Mouse (Mus musculus): ENCODE data around the gene Cct4. TPM values are rescaled to one million over a fixed set of nuclear protein-coding genes. Genes with fewer than 3 reads are reported as not detected.

Gene Cct4
- 151 and 176 TPM in 2 replicates for polyA plus RNA-seq (2012; rRNA removed)

DNA sequence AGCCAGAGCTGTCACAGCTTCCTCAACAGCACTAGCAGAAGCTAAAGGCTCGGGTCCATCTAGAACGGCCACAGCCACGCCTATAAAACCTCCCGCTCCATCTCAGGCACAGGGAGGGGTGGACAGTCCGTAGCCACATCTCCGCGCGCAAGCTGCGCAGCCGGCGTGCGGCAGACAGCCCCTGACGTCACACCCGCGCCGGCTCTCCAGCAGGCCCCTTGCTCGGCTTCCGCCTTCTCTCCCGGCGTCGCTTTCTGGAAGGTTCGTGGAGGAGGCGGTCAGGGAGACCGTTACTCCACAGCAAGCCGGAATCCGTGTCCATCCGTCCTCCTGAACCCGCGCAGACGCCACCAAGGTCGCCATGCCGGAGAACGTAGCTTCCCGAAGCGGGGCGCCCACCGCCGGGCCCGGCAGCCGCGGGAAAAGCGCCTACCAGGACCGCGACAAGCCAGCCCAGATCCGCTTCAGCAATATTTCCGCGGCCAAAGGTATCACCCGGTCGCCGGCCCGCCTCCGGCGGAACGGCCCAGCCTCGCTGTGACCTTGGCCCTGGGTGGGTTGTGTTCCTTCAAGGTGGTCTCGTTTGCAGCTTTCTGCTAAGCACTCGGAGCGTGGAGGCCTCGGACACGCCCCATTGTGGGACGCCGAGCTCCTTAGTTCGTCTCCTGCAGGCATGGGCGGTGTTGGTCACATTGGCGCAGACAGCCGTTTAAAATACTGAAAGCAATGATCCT is at the start of gene Cct4:
TSS of gene Cct4 (plus strand) at position 127 of the 734 bp plus-strand sequence.

GRCm38 (mm10) chr11:22971835-22972709 is 18.2 kb upstream of the Cct4 start, which contains the start of gene Zrsr1:
Zrsr1 (plus strand) TSS chr11:22972005.

DNA sequence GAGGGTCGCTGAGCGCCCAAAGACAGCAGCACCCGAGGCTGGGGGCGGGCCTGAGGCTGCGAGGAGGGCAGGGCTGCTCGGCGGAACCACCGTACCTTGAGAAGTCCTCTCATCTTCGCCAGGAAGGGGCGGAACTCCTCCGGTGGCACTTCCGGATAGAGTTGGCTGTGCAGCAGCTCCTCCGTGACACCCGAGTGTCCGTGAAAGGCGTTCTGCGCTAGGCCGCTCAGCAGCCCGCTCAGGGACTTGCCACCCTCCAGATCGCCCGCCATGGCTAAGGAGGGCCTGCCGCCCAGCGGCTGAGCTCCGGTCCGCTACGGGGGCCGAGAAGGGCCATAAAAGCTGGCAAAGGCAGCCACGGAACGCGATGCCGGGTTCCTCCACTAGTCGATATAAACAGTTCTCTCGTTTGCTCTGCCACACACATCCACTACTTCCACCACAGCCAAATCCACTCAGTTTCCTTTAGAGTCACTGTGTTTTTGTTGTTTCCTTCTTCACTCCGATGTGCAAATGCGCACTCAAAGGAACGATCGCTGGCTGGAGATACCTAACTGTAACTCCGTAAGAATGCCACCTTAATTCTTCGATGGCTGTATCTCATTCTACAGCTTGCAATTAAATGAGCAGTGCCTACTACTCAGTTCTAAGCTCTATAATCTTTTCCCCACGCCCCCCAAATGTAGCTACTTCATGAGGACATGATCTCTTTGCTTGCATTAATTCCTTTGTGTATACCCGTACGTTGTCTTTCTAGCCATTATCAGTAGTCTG is 8.1 kb upstream of the Cct4 start, which contains the start of the genes Gm28048 and Commd1:
TSS of gene Gm28048 (minus strand) at position 107 of the 774 bp plus-strand sequence.
TSS of gene Commd1 (minus strand) at position 399 of the 774 bp plus-strand sequence.

GRCm38 (mm10) chr11:23007481-23008180 is 17.3 kb downstream of the Cct4 start, which contains the start of gene Fam161a:
Fam161a (plus strand) TSS chr11:23007531.

Other genes starting within 250 kb of the Cct4 start
- gene B3gnt2, start 129.6 kb upstream of the Cct4 start, polyA plus RNA-seq (2012; rRNA removed) = 1.8 and 2.6 TPM in 2 replicates
- gene Zrsr1, start 18.5 kb upstream of the Cct4 start, polyA plus RNA-seq (2012; rRNA removed) = 18.1 and 22.1 TPM in 2 replicates
- gene Gm28048, start 8.4 kb upstream of the Cct4 start, polyA plus RNA-seq (2012; rRNA removed) = 1.7 and 1.9 TPM in 2 replicates
- 63.1 and 76.1 TPM in 2 replicates for gene Commd1, start 8.1 kb upstream of the Cct4 start, polyA plus RNA-seq (2012; rRNA removed)
- 3.8 and 5.0 TPM in 2 replicates for gene Fam161a, start 17.0 kb downstream of the Cct4 start, polyA plus RNA-seq (2012; rRNA removed)